Mouse (Mus musculus): ENCODE measurements around the gene Rnf41.

The Rnf41 gene

GRCm38 (mm10) chr10:128429052-128429451, 17.6 kb downstream of the Rnf41 start:
- in situ Hi-C loops (cut with MboI, MseI) = no loop called here

- in situ Hi-C loops (cut with MboI, MseI) = no loop called here
These were observed 18.0 kb downstream of the Rnf41 start for GRCm38 (mm10) chr10:128429454-128429853.

GRCm38 (mm10) chr10:128433417-128433816, 22.0 kb downstream of the Rnf41 start:
- in situ Hi-C loops (cut with MboI, MseI) = no loop called here

- in situ Hi-C loops (cut with MboI, MseI) = no loop called here
These were observed 23.2 kb downstream of the Rnf41 start for GRCm38 (mm10) chr10:128434681-128435080.

GRCm38 (mm10) chr10:128435186-128435823, 23.8 kb downstream of the Rnf41 start:
- in situ Hi-C loops (cut with MboI, MseI) = no loop called here

GRCm38 (mm10) chr10:128435873-128436272, 24.4 kb downstream of the Rnf41 start:
- in situ Hi-C loops (cut with MboI, MseI) = no loop called here

- in situ Hi-C loops (cut with MboI, MseI) = no loop called here
These were observed 24.9 kb downstream of the Rnf41 start for GRCm38 (mm10) chr10:128436376-128436775.

- in situ Hi-C loops (cut with MboI, MseI) = no loop called here
These were observed 27.3 kb downstream of the Rnf41 start for GRCm38 (mm10) chr10:128438675-128439279.

GRCm38 (mm10) chr10:128440407-128440806, 28.9 kb downstream of the Rnf41 start:
- in situ Hi-C loops (cut with MboI, MseI) = no loop called here

- in situ Hi-C loops (cut with MboI, MseI) = no loop called here
These were observed 30.1 kb downstream of the Rnf41 start for GRCm38 (mm10) chr10:128441324-128442119.

GRCm38 (mm10) chr10:128442718-128443117, 31.3 kb downstream of the Rnf41 start:
- in situ Hi-C loops (cut with MboI, MseI) = no loop called here

- in situ Hi-C loops (cut with MboI, MseI) = no loop called here
These were observed 32.9 kb downstream of the Rnf41 start for GRCm38 (mm10) chr10:128444354-128444753.

- in situ Hi-C loops (cut with MboI, MseI) = loop anchor here (5.0 kb wide), 1 partner anchor 38 kb away; no protein-coding TSS in a partner anchor
These were observed 34.0 kb downstream of the Rnf41 start for GRCm38 (mm10) chr10:128445407-128445806.

- in situ Hi-C loops (cut with MboI, MseI) = no loop called here
These were observed 39.6 kb downstream of the Rnf41 start for GRCm38 (mm10) chr10:128451014-128451413.

- in situ Hi-C loops (cut with MboI, MseI) = no loop called here
These were observed 43.0 kb downstream of the Rnf41 start for GRCm38 (mm10) chr10:128454471-128454870.

- in situ Hi-C loops (cut with MboI, MseI) = loop anchor here (5.0 kb wide), 1 partner anchor 88 kb away; the partner anchor contains the start of gene Coq10a
These were observed 43.8 kb downstream of the Rnf41 start for GRCm38 (mm10) chr10:128455280-128455679.

GRCm38 (mm10) chr10:128457676-128458075, 46.2 kb downstream of the Rnf41 start:
- in situ Hi-C loops (cut with MboI, MseI) = loop anchor here (5.0 kb wide), 1 partner anchor 90 kb away; the partner anchor contains the start of gene Coq10a

- in situ Hi-C loops (cut with MboI, MseI) = loop anchor here (5.0 kb wide), 1 partner anchor 91 kb away; the partner anchor contains the start of gene Coq10a
These were observed 46.9 kb downstream of the Rnf41 start for GRCm38 (mm10) chr10:128458348-128458718.

GRCm38 (mm10) chr10:128458719-128459408, 47.4 kb downstream of the Rnf41 start, which contains the start of gene Smarcc2:
TSS of gene Smarcc2 (plus strand) at chr10:128459248.
- in situ Hi-C loops (cut with MboI, MseI) = loop anchor here (5.0 kb wide), 1 partner anchor 92 kb away; the partner anchor contains the start of gene Coq10a

- in situ Hi-C loops (cut with MboI, MseI) = loop anchor here (5.0 kb wide), 1 partner anchor 92 kb away; the partner anchor contains the start of gene Coq10a
These were observed 48.2 kb downstream of the Rnf41 start for GRCm38 (mm10) chr10:128459409-128460269.

- in situ Hi-C loops (cut with MboI, MseI) = no loop called here
These were observed 48.8 kb downstream of the Rnf41 start for GRCm38 (mm10) chr10:128460270-128460630.

All from regulatory T cell (primary cell).